Mouse (Mus musculus) heart, adult 9 months (tissue): ENCODE measurements at regions not wholly inside any gene's neighbourhood (a gene's known extent, or its start where the extent isn't known, plus 50 kb on each side); places are given as distances from the start of the nearest gene placed in this dataset.

Source experiments
- DNase-seq, 2 experiments: peaks; one replicate each; pipeline ENCODE4 v3.0.0; 2022; ENCODE audit warnings: low spot score in 2 of 2

DNA sequence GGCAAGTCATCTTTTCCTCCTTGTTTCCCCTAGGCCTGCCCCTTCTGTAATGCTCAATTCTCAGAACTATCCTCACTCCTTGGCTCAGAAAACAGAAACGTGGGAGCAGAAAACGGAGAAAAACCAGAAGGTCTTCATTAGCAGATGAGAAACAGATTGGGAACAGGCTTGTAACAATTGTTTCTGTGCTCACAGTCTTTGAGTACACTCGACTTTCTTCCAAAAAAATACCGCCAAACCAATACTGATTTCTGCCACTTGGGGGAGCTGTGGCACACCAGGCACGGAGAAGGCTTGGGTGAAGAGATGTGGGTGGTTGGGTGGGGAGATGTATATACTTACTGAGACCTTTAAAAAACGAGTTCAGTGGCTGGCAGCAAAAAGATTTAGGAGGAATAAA lies 80.8 kb upstream of the 4930583I09Rik start:
- no peak for DNase-seq

DNA sequence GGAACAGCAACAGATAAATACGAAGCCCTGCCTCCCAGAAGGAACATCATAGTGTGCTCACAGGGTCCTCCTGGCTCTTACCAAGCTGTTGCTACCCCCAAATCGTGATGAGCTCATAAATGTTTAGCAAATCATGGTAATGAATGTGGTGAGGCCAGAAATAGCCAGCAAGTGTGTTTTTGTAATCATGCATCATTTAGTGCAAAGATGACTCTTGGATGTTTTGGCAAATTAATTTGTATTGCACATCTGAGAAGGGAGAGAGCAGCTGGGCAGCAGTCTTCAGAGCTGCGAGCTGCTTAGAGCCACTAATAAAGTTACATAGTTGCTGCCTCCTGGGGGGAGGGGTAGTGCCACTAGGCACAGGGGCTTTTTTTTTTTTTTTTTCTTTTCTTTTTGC lies 79.8 kb upstream of the 4930583I09Rik start:
- no peak for DNase-seq

DNA sequence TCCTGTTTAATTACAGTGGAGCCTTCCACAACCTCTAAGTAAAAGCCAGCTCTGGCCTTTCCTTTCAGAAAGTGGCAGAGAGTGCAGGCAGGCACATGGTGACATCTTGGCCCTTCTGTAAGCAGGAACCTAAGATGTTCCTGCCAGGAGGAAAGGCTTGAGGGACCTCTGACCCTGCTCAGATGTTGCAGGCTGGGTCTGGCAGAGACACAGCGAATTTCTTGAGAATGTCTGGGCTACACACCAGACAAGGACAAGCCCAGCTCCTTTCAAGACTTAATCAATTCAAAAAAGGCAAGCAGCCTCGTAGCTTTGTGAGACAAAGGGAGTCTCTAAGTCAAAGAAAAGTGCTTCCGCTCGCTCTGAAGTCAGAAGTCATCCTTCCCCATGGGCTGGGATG lies 79.2 kb upstream of the 4930583I09Rik start:
- peak; percentile 6 to 38 for DNase-seq

- no peak for DNase-seq
Observed at GRCm38 (mm10) chr17:64914302-64914701, 78.4 kb upstream of the 4930583I09Rik start.

- no peak for DNase-seq
Observed at GRCm38 (mm10) chr17:64908671-64909070, 72.8 kb upstream of the 4930583I09Rik start.

- DNase-seq: no peak
Observed at GRCm38 (mm10) chr17:64901721-64902623, 66.1 kb upstream of the 4930583I09Rik start.

DNA sequence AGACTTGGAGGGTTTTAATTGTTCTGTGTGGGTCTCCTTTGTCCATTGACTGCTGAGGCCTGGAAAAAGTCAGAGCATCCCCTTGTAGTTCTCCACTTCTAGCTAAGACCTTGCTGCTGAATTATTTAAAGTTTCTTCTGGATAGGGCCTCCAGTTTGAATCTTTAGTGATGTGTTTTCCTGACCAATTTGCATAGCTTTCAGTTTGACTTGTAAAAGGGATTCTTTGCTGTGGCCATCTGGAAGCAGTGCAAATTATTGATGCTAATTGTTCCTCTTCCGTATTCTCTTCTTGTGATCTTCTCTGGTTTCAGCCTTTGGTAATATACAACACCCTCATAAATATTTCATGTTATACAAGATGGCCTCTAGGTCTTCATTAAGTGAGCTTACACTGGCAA lies 61.6 kb upstream of the 4930583I09Rik start:
- DNase-seq: no peak

GRCm38 (mm10) chr17:64895886-64896285 lies 60.0 kb upstream of the 4930583I09Rik start:
- DNase-seq: no peak

DNA sequence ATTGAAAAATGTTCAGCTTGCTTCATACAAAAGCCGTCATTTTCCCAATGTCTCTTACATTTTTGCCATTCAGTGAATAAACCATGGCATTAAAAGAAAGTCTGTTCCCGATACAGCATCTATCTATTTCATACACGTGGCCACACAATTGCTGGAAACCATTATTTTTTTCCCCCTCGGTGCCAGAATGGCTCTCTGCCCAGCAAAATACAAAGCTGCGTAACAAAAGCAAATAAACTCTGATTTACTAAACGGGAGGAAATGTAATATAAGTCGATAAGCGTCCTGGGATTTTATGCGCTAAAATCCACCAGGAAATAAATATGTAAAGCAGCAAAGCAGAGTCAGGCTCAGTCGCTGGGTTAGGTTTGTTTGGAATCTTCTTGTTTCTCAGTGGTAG lies 59.6 kb upstream of the 4930583I09Rik start:
- DNase-seq: no peak

- DNase-seq: no peak
Observed at GRCm38 (mm10) chr17:64893182-64893902, 57.5 kb upstream of the 4930583I09Rik start.
